ENCODE assay signal across 8 mouse cellular contexts in genomic region chr1:165589280-165590048, GRCm38 (mm10). TPM values are rescaled to one million over a fixed set of nuclear protein-coding genes. Genes with fewer than 3 reads are reported as not detected.
DNase-seq lines count a peak whose midpoint lies in the region; ATAC-seq and TF ChIP-seq lines count a peak whose summit lies in the region.

No protein-coding gene starts in this region.

- no peaks in the 10 kb centered on the region for H3K27me3 ChIP-seq in hindbrain, embryonic 10.5 days (ENCODE audit: insufficient read depth, poor library complexity, severe bottlenecking)
- H3K27me3 ChIP-seq in hindbrain, embryonic 14.5 days (ENCODE audit: control insufficient read depth, insufficient read depth, low read length): no peaks in the 10 kb centered on the region
- H3K27me3 ChIP-seq in heart, embryonic 10.5 days (ENCODE audit: insufficient read depth, poor library complexity, severe bottlenecking): no peaks in the 10 kb centered on the region
- no peaks in the 10 kb centered on the region for H3K27me3 ChIP-seq in kidney, postnatal 0 days (ENCODE audit: insufficient read depth, low read length)
- no peaks in the 10 kb centered on the region for H3K27me3 ChIP-seq in neural tube, embryonic 13.5 days

- H3K36me3 ChIP-seq in hindbrain, embryonic 10.5 days: peaks cover 40% of the 10 kb centered on the region
- peaks cover 26% of the 10 kb centered on the region for H3K36me3 ChIP-seq in hindbrain, embryonic 14.5 days (replicated peaks; ENCODE audit: control insufficient read depth, insufficient read depth)
- H3K36me3 ChIP-seq in heart, embryonic 10.5 days: peaks cover 29% of the 10 kb centered on the region
- H3K36me3 ChIP-seq in kidney, postnatal 0 days (ENCODE audit: insufficient read depth, low read length): peaks cover 16% of the 10 kb centered on the region; the same call in 1 of the 2 replicates
- H3K36me3 ChIP-seq in neural tube, embryonic 13.5 days: peaks cover 44% of the 10 kb centered on the region

- H3K9me3 ChIP-seq in hindbrain, embryonic 10.5 days: no peaks in the 10 kb centered on the region
- no peaks in the 10 kb centered on the region for H3K9me3 ChIP-seq in hindbrain, embryonic 14.5 days (ENCODE audit: control insufficient read depth, low read length)
- H3K9me3 ChIP-seq in heart, embryonic 10.5 days: no peaks in the 10 kb centered on the region
- no peaks in the 10 kb centered on the region for H3K9me3 ChIP-seq in kidney, postnatal 0 days (replicated peaks; ENCODE audit: low read length)
- H3K9me3 ChIP-seq in neural tube, embryonic 13.5 days: no peaks in the 10 kb centered on the region

- WGBS in hindbrain, embryonic 10.5 days: 50% methylated on average over 10 of the region's 10 CpGs
- WGBS in hindbrain, embryonic 14.5 days: 61% methylated on average over 10 of the region's 10 CpGs
- 35% methylated on average over 10 of the region's 10 CpGs for WGBS in heart, embryonic 10.5 days
- 15% methylated on average over 10 of the region's 10 CpGs for WGBS in kidney, postnatal 0 days
- 60% methylated on average over 10 of the region's 10 CpGs for WGBS in neural tube, embryonic 13.5 days

- no peak for DNase-seq in hindbrain, embryonic 10.5 days (ENCODE audit: low spot score)
- no peak for DNase-seq in hindbrain, embryonic 14.5 days (ENCODE audit: low spot score)
- DNase-seq in embryo, embryonic 10 days (ENCODE audit: low spot score): peak; percentile 42
- no peak for DNase-seq in heart, embryonic 10.5 days (ENCODE audit: low spot score)
- DNase-seq in kidney, postnatal 0 days (ENCODE audit: low spot score): peak; percentile 94
- no peak for DNase-seq in layer of hippocampus, postnatal 25 days (ENCODE audit: extremely low spot score in 1 of 2, low spot score in 1 of 2)

- no peak for ATAC-seq in hindbrain, embryonic 14.5 days (ENCODE audit: low FRiP score)
- ATAC-seq in kidney, postnatal 0 days (replicated peaks; ENCODE audit: low FRiP score, low read depth): peak; percentile 71
- ATAC-seq in neural tube, embryonic 13.5 days (ENCODE audit: low read depth): peak; percentile 51; the same call in 1 of the 2 replicates
- no peak for ATAC-seq in activated CD4-positive, CD25-positive, alpha-beta regulatory T cell, adult 4 months

- H3K4me1 ChIP-seq in hindbrain, embryonic 10.5 days (replicated peaks): peaks cover 17% of the 10 kb centered on the region
- no peaks in the 10 kb centered on the region for H3K4me1 ChIP-seq in hindbrain, embryonic 14.5 days (replicated peaks; ENCODE audit: control insufficient read depth, insufficient read depth, low read length)
- H3K4me1 ChIP-seq in heart, embryonic 10.5 days: peaks cover 67% of the 10 kb centered on the region
- 0 out of 2 replicates have a peak, but pooled peaks cover 10% of the 10 kb centered on the region for H3K4me1 ChIP-seq in kidney, postnatal 0 days (replicated peaks; ENCODE audit: insufficient read depth, low read length)
- H3K4me1 ChIP-seq in neural tube, embryonic 13.5 days (replicated peaks): peaks cover 11% of the 10 kb centered on the region

- peak overlapping the region; percentile 46; the same call in 1 of the 2 replicates for H3K27ac ChIP-seq in hindbrain, embryonic 10.5 days
- no peak overlapping the region for H3K27ac ChIP-seq in hindbrain, embryonic 14.5 days
- peak overlapping the region; percentile 83 for H3K27ac ChIP-seq in heart, embryonic 10.5 days
- H3K27ac ChIP-seq in kidney, postnatal 0 days: peak overlapping the region; percentile 87
- H3K27ac ChIP-seq in neural tube, embryonic 13.5 days (replicated peaks): peak overlapping the region; percentile 42

- H3K4me3 ChIP-seq in hindbrain, embryonic 10.5 days: no peak overlapping the region
- no peak overlapping the region for H3K4me3 ChIP-seq in hindbrain, embryonic 14.5 days (replicated peaks; ENCODE audit: low read length)
- H3K4me3 ChIP-seq in heart, embryonic 10.5 days: no peak overlapping the region
- H3K4me3 ChIP-seq in kidney, postnatal 0 days (replicated peaks; ENCODE audit: low read depth, low read length): no peak overlapping the region
- no peak overlapping the region for H3K4me3 ChIP-seq in neural tube, embryonic 13.5 days

- TF ChIP-seq CTCF in kidney, postnatal 0 days (IDR thresholded peaks at IDR 0.05; ENCODE audit: low read depth): peak; percentile 28; the same call in 1 of the 2 replicates

- no peak overlapping the region for H3K9ac ChIP-seq in hindbrain, embryonic 14.5 days
- no peak overlapping the region for H3K9ac ChIP-seq in kidney, postnatal 0 days (ENCODE audit: low read depth, low read length)
- H3K9ac ChIP-seq in neural tube, embryonic 13.5 days: no peak overlapping the region

- no peak overlapping the region for H3K4me2 ChIP-seq in hindbrain, embryonic 14.5 days (replicated peaks)
- peak overlapping the region; percentile 3; the same call in 1 of the 2 replicates for H3K4me2 ChIP-seq in kidney, postnatal 0 days (ENCODE audit: low read length)
- no peak overlapping the region for H3K4me2 ChIP-seq in neural tube, embryonic 13.5 days

RNA-seq across cellular contexts. Expression of gene Mpzl1, which starts 44.9 kb away (rescaled TPM):
- 119 and 136 TPM in 2 replicates for polyA plus RNA-seq in hindbrain, embryonic 10.5 days (2016; fragmentation: Nextera tagmentation; extraction: Ambion mirVana)
- polyA plus RNA-seq in hindbrain, embryonic 14.5 days (2014; fragmentation: Nextera tagmentation; extraction: Ambion mirVana): 176 and 179 TPM in 2 replicates
- polyA plus RNA-seq in heart, embryonic 10.5 days (2016; fragmentation: Nextera tagmentation; extraction: Ambion mirVana): 138 and 170 TPM in 2 replicates
- 186 and 191 TPM in 2 replicates for polyA plus RNA-seq in kidney, postnatal 0 days (2015; fragmentation: Nextera tagmentation; extraction: Ambion mirVana)
- polyA plus RNA-seq in neural tube, embryonic 13.5 days (2015; fragmentation: Nextera tagmentation; extraction: Ambion mirVana): 157 and 159 TPM in 2 replicates
- total RNA-seq in layer of hippocampus, postnatal 25 days (2021): 10 to 100 TPM; 47.8 to 51.6 TPM
- polyA plus RNA-seq in activated CD4-positive, CD25-positive, alpha-beta regulatory T cell, adult 4 months (2017; shearing (Covaris generic)): 1 to 10 TPM in 1 of 2 experiments, not detected in 1; 1.4 TPM

Comparison
In these comparisons a context has a peak if more than half of its experiments do, and no peak if none do; other contexts are left out.
1. DNase-seq: peak in embryo, embryonic 10 days (single experiment) and kidney, postnatal 0 days (single experiment); none in hindbrain, embryonic 10.5 days (single experiment), hindbrain, embryonic 14.5 days (single experiment), heart, embryonic 10.5 days (single experiment) and layer of hippocampus, postnatal 25 days (0 of 2).
2. ATAC-seq: peak in kidney, postnatal 0 days (single experiment) and neural tube, embryonic 13.5 days (single experiment); none in hindbrain, embryonic 14.5 days (single experiment) and activated CD4-positive, CD25-positive, alpha-beta regulatory T cell, adult 4 months (single experiment).
3. RNA of gene Mpzl1, which starts 44.9 kb away (polyA plus RNA-seq): 186 to 191 TPM in kidney, postnatal 0 days, 176 to 179 TPM in hindbrain, embryonic 14.5 days, 138 to 170 TPM in heart, embryonic 10.5 days, 157 to 159 TPM in neural tube, embryonic 13.5 days and 119 to 136 TPM in hindbrain, embryonic 10.5 days; 1.4 TPM in activated CD4-positive, CD25-positive, alpha-beta regulatory T cell, adult 4 months; every median in the first group is over 10 times any median in the second.